Mouse (Mus musculus) retina, postnatal 7 days (tissue): ENCODE results near the gene Olfr1360.

Experiments
- DNase-seq: peaks from one replicate; pipeline ENCODE4 v3.0.0-alpha.2; 2012; ENCODE audit warnings: low read depth, low spot score

Gene Olfr1360

GRCm38 (mm10) chr13:21663286-21663685 lies 13.9 kb downstream of the Olfr1360 start, which contains the start of gene Olfr1361:
Gene Olfr1361 (minus strand): TSS chr13:21663386.
- no peak for DNase-seq

DNA sequence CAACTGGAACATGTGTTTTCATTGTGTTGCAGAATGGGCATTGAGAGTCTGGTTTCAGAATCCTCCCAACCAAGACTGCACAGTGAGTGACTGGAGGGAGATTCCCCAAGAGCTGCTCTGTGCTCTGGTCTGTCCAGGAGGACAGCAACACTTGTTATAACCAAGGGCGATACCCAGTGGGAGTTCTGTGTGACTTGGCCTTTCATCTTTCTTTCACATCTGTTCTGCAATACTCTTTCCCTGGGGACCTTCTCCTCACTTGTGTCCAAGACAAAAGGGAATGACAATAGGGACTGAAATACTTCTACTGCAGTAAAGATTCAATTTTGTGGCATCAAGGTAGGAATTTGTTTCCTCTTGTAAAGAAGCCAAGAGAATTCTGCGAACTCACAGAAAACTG lies 34.8 kb downstream of the Olfr1360 start, which contains the start of gene Olfr11:
Gene Olfr11, minus strand, starts transcription at position 101 of the 400 bp plus-strand sequence.
- DNase-seq: no peak
